Mouse (Mus musculus) embryonic facial prominence, embryonic 12.5 days (tissue): ENCODE results near the gene A430089I19Rik. TPM values are rescaled to one million over a fixed set of nuclear protein-coding genes. Genes with fewer than 3 reads are reported as not detected.
"Not testable (repeated sequence)": the region's sequence is repeated elsewhere in the genome, so short reads cannot be mapped to it uniquely, and the experiment has no call there.

Experiments
- ATAC-seq: fragments of 200-750 bp; cut with Nextera tagmentation; 2 replicates; pipeline ENCODE4 v1.8.0; 2017; ENCODE audit not compliant: insufficient number of reproducible peaks, insufficient read depth, low FRiP score, low TSS enrichment
- H3K27ac ChIP-seq: fragments of 300-500 bp; sonication (generic); 2 replicates; pipeline ENCODE4 v1.5.1; 2016; ENCODE audit warnings: mild to moderate bottlenecking
- H3K27me3 ChIP-seq: fragments of 300-500 bp; sonication (generic); 2 replicates; pipeline ENCODE4 v1.6.1; 2016; ENCODE audit warnings: mild to moderate bottlenecking, moderate library complexity
- H3K36me3 ChIP-seq: fragments of 300-500 bp; sonication (generic); 2 replicates; pipeline ENCODE4 v1.6.1; 2016; ENCODE audit warnings: mild to moderate bottlenecking
- H3K4me1 ChIP-seq: fragments of 300-500 bp; sonication (generic); 2 replicates; pipeline ENCODE4 v1.6.1; 2016
- H3K4me2 ChIP-seq: fragments of 300-500 bp; sonication (generic); replicated peaks from 2 replicates; pipeline ENCODE4 v1.6.1; 2016; ENCODE audit warnings: mild to moderate bottlenecking, moderate library complexity
- H3K4me3 ChIP-seq: fragments of 300-500 bp; sonication (generic); 2 replicates; pipeline ENCODE4 v1.5.1; 2016; ENCODE audit warnings: mild to moderate bottlenecking
- H3K9ac ChIP-seq: fragments of 300-500 bp; sonication (generic); 2 replicates; pipeline ENCODE4 v1.6.1; 2016; ENCODE audit warnings: mild to moderate bottlenecking, moderate library complexity
- H3K9me3 ChIP-seq: fragments of 300-500 bp; sonication (generic); 2 replicates; pipeline ENCODE4 v1.6.1; 2016; ENCODE audit warnings: mild to moderate bottlenecking, moderate library complexity
- WGBS: fragments of 180-500 bp; shearing (Covaris S2); methylation state at CpG from one replicate; pipeline ENCODE4 v1.1.7; 2016; 5-methylcytosine and 5-hydroxymethylcytosine counted together
- polyA plus RNA-seq: library from polyadenylated mRNA; unstranded; fragments of >200 nt; fragmentation: Nextera tagmentation; extraction: Ambion mirVana; gene quantifications from 2 replicates; pipeline ENCODE4 v1.2.1, GENCODE M21; 2016

Gene A430089I19Rik
- not detected in 2 replicates for polyA plus RNA-seq

DNA sequence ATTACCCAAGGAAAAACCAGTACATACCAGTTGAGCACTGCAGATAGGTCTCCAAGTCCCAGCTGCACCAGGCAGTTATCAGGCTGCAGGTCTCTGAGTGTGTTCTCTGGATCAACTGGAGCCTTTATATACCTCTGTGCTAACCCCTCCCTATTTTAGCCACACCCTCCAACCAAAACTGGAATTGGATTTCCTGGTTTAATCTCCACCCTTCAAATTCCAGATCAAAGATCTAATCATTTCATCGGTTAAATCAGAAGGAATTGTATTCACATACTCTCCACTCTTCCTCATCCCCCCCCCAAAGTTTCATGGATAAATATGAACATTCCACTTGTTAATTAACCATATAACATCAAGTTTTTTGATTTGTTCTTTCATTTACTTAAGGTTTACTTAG, at the start of gene A430089I19Rik:
A430089I19Rik (minus strand) TSS at position 101 of the 400 bp plus-strand sequence.
- not testable (repeated sequence) for H3K4me1 ChIP-seq, H3K4me2 ChIP-seq, H3K27ac ChIP-seq, H3K9ac ChIP-seq, H3K27me3 ChIP-seq, H3K4me3 ChIP-seq, ATAC-seq, H3K36me3 ChIP-seq, H3K9me3 ChIP-seq
- 86% methylated on average over 1 of the region's 1 CpGs for WGBS

DNA sequence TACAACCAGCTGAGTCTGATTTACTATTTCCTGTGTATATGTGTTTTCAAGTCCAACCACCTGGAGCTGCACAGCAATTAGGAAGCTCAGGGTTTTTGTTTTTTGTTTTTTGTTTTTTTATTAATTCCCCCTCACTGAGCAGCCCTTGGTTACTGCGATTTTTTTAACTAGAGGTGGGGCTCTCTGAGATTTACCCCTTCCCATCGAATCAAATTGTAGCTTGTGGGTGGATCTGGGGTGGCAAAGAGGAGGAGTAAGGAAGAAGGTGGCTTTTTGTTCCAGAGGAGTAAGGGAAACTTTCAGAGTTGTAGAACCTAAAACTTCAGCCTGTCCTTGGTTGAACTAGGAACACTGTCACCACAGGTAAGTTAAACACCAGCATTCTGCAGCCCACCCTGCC, 32.9 kb upstream of the A430089I19Rik start, which contains the start of gene AA792892:
AA792892 (plus strand) TSS at position 301 of the 400 bp plus-strand sequence.
- H3K36me3 ChIP-seq, H3K4me1 ChIP-seq, H3K27ac ChIP-seq, H3K4me2 ChIP-seq, H3K27me3 ChIP-seq, H3K4me3 ChIP-seq, H3K9me3 ChIP-seq, ATAC-seq, H3K9ac ChIP-seq: not testable (repeated sequence)
- no CpG with 5 or more reads among the region's 2 CpGs for WGBS

DNA sequence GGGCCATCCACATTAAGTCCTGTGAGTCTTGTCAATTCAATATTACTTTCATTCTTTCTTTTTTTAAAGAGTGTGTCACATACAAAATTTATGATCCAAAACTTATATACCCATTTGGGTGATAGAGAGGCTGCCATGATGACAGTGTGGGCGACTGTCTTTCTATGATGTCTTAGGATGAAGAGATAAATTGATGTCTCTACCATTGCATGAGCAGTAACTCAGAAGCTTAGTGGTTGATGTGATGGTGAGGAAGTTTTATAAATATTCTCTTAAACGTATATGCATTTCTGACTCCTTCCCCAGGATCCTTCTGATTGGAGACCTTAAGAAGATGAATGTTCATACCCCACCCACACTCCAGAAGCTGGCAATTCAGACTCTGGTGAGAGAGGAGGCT, 7.5 kb upstream of the A430089I19Rik start, which contains the start of gene Gm6502:
Gm6502 (plus strand) TSS at position 301 of the 400 bp plus-strand sequence.
- not testable (repeated sequence) for H3K27me3 ChIP-seq, ATAC-seq, H3K4me1 ChIP-seq, H3K27ac ChIP-seq, H3K9ac ChIP-seq, H3K9me3 ChIP-seq, H3K4me2 ChIP-seq, H3K36me3 ChIP-seq, H3K4me3 ChIP-seq
- WGBS: no CpG with 5 or more reads among the region's 2 CpGs

Other genes starting within 250 kb of the A430089I19Rik start
- gene BC061212, start 236.3 kb downstream of the A430089I19Rik start, polyA plus RNA-seq: not detected in 2 replicates
- gene Gm6351, start 230.4 kb downstream of the A430089I19Rik start, polyA plus RNA-seq: not detected in 2 replicates
- not detected in 2 replicates for gene Gm3106, start 88.8 kb downstream of the A430089I19Rik start, polyA plus RNA-seq
- not detected in 2 replicates for gene Gm6502, start 7.6 kb upstream of the A430089I19Rik start, polyA plus RNA-seq
- not detected in 2 replicates for gene AA792892, start 33.0 kb upstream of the A430089I19Rik start, polyA plus RNA-seq
- gene Gm7682, start 139.0 kb upstream of the A430089I19Rik start, polyA plus RNA-seq: not detected in 2 replicates
- not detected in 2 replicates for gene Gm3139, start 219.5 kb upstream of the A430089I19Rik start, polyA plus RNA-seq